Mouse (Mus musculus) kidney, embryonic 14.5 days (tissue): ENCODE results near the gene Stac2. TPM values are rescaled to one million over a fixed set of nuclear protein-coding genes. Genes with fewer than 3 reads are reported as not detected.

Source experiments
- ATAC-seq: fragments of 200-750 bp; cut with Nextera tagmentation; 2 replicates; pipeline ENCODE4 v1.8.0; 2017; ENCODE audit warnings: moderate number of reproducible peaks, mild to moderate bottlenecking, moderate TSS enrichment, moderate library complexity; ENCODE audit not compliant: low FRiP score, low TSS enrichment
- H3K27ac ChIP-seq: fragments of 300-500 bp; sonication (generic); 2 replicates; pipeline ENCODE4 v1.5.1; 2014; ENCODE audit warnings: low read depth, mild to moderate bottlenecking, low read length, moderate library complexity, mixed read lengths
- H3K27me3 ChIP-seq: fragments of 300-500 bp; sonication (generic); 2 replicates; pipeline ENCODE4 v1.6.1; 2014; ENCODE audit warnings: mild to moderate bottlenecking, low read length; ENCODE audit not compliant: control insufficient read depth, insufficient read depth
- H3K36me3 ChIP-seq: fragments of 300-500 bp; sonication (generic); 2 replicates; pipeline ENCODE4 v1.6.1; 2014; ENCODE audit warnings: low read length, mixed read lengths; ENCODE audit not compliant: control insufficient read depth, insufficient read depth
- H3K4me1 ChIP-seq: fragments of 300-500 bp; sonication (generic); 2 replicates; pipeline ENCODE4 v1.6.1; 2014; ENCODE audit warnings: low read length, mixed read lengths; ENCODE audit not compliant: control insufficient read depth, insufficient read depth
- H3K4me2 ChIP-seq: fragments of 300-500 bp; sonication (generic); replicated peaks from 2 replicates; pipeline ENCODE4 v1.6.1; 2014; ENCODE audit warnings: low read depth, mild to moderate bottlenecking, low read length
- H3K4me3 ChIP-seq: fragments of 300-500 bp; sonication (generic); 2 replicates; pipeline ENCODE4 v1.5.1; 2014; ENCODE audit warnings: mild to moderate bottlenecking, low read length
- H3K9ac ChIP-seq: fragments of 300-500 bp; sonication (generic); 2 replicates; pipeline ENCODE4 v1.6.1; 2014; ENCODE audit warnings: low read depth, mild to moderate bottlenecking, low read length, moderate library complexity
- H3K9me3 ChIP-seq: fragments of 300-500 bp; sonication (generic); 2 replicates; pipeline ENCODE4 v1.6.1; 2016; ENCODE audit warnings: low read length; ENCODE audit not compliant: control insufficient read depth
- WGBS: fragments of 180-500 bp; shearing (Covaris S2); extraction: QIAGEN DNeasy Blood & Tissue Kit; methylation state at CpG from one replicate; pipeline ENCODE4 v1.1.7; 2014; 5-methylcytosine and 5-hydroxymethylcytosine counted together
- polyA plus RNA-seq: library from polyadenylated mRNA; unstranded; fragments of >200 nt; fragmentation: Nextera tagmentation; extraction: Ambion mirVana; gene quantifications from 2 replicates; pipeline ENCODE4 v1.2.1, GENCODE M21; 2014

The Stac2 gene
- polyA plus RNA-seq, 1 experiment from 2014 or later: 4.1 TPM

DNA sequence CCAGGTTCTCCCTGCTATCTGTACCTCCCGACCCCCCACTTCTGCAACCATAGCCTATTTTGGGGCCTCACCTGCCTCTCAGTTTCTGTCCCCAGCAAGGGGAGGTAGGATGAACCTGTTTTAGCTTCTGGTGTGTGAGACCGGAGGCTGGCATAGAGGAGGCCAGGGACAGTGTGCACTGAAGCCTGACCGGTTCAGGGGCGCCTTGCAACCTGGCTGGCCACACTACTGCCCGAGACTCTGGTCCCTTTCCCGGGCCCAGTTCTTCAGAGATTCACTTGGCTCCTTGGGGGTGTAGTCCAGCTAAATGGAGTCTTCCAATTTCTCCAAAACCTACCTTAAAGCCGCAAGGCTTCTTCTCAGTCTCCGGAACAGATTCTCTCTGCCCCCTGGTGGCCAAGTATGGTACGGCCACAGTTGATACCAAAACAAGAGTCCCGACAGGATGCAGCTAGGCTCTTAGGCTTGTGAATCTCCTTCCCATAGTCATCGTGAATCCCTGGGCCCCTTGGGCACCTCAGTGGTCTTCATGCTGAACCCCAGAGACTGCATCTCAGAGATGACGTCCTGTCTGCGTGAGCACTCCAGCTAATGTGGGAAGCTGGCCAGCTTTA lies 22.0 kb upstream of the Stac2 start:
- Histone ChIP-seq H3K9ac (no peak overlapping the region), H3K4me1 (no peaks in the 10 kb centered on the region), H3K36me3 (no peaks in the 10 kb centered on the region), H3K27ac (no peak overlapping the region), H3K9me3 (no peaks in the 10 kb centered on the region), H3K4me2 (peak overlapping the region; percentile 24), H3K27me3 (no peaks in the 10 kb centered on the region), H3K4me3 (no peak overlapping the region)
- WGBS: 23% methylated on average over 13 of the region's 13 CpGs
- ATAC-seq: peak; percentile 72

DNA sequence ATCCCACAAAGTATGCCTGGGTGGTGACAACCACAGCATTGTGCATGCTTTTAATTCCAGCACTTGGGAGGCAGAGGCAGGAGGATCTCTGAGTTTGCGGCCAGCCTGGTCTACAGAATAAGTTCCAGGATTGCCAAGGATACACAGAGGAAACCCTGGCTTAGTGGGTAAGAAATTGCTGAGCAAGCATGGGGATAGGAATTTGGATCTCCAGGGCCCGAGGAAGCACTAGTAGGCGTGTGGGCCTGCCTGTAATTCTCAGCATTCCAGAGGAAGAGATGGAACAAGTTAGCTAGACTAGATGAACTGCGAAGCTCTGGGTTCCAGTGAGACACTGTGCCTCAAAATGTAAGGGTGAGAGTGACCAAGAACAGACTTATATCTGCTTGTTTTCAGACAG lies 20.2 kb upstream of the Stac2 start:
- Histone ChIP-seq H3K4me3 (no peak overlapping the region), H3K36me3 (no peaks in the 10 kb centered on the region), H3K27ac (no peak overlapping the region), H3K9me3 (no peaks in the 10 kb centered on the region), H3K4me1 (no peaks in the 10 kb centered on the region), H3K4me2 (no peak overlapping the region), H3K9ac (no peak overlapping the region), H3K27me3 (no peaks in the 10 kb centered on the region)
- ATAC-seq: no peak
- WGBS: 90% methylated on average over 4 of the region's 4 CpGs

DNA sequence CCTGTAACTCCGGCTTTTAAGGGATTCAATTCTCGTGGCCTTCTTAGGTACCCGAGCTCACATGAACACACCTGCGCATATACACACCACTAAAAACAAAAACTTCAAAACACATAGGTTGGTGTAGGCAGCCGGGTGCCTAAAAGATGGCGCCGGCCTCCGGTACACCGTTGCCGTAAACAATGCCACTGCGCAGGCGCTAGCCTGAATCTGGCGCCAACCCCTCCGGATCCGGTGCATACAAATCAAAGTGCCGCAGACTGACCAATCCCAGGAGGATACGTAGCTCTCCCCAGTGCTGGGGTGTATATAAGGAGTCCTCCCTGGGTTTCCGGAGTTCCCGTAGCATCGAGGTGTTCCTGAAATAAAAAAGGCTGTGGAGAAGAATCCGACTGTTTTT lies 14.0 kb upstream of the Stac2 start:
- no peak overlapping the region for H3K9ac ChIP-seq
- H3K27ac ChIP-seq: no peak overlapping the region
- ATAC-seq: no peak
- H3K4me2 ChIP-seq: no peak overlapping the region
- H3K9me3 ChIP-seq: peaks cover 8% of the 10 kb centered on the region; the same call in 1 of the 2 replicates
- H3K4me1 ChIP-seq: no peaks in the 10 kb centered on the region
- H3K36me3 ChIP-seq: no peaks in the 10 kb centered on the region
- no peaks in the 10 kb centered on the region for H3K27me3 ChIP-seq
- H3K4me3 ChIP-seq: no peak overlapping the region
- 96% methylated on average over 21 of the region's 21 CpGs for WGBS

DNA sequence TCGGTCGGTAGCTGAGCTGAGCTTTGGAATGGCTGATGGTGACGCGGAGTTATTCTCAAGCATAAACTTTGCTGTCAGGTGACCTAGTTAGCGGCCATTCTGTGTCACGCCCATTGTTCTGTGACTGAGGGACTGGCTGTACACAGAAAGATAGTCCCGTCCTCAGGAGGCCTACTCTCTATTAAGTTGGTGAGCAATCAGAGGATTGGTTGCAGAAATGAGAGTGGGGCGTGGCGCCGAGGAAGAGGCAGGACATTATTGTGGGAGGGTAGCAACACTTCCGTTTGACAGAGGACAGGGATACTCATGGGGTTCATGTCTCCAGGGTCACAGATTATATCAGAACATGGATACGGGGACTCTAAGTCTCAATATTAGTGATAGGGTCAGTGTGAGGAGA lies 12.9 kb upstream of the Stac2 start:
- H3K9ac ChIP-seq: no peak overlapping the region
- 95% methylated on average over 12 of the region's 12 CpGs for WGBS
- H3K4me3 ChIP-seq: no peak overlapping the region
- no peaks in the 10 kb centered on the region for H3K4me1 ChIP-seq
- no peak for ATAC-seq
- H3K4me2 ChIP-seq: no peak overlapping the region
- H3K36me3 ChIP-seq: no peaks in the 10 kb centered on the region
- H3K27ac ChIP-seq: no peak overlapping the region
- H3K27me3 ChIP-seq: no peaks in the 10 kb centered on the region
- H3K9me3 ChIP-seq: peaks cover 8% of the 10 kb centered on the region; the same call in 1 of the 2 replicates

DNA sequence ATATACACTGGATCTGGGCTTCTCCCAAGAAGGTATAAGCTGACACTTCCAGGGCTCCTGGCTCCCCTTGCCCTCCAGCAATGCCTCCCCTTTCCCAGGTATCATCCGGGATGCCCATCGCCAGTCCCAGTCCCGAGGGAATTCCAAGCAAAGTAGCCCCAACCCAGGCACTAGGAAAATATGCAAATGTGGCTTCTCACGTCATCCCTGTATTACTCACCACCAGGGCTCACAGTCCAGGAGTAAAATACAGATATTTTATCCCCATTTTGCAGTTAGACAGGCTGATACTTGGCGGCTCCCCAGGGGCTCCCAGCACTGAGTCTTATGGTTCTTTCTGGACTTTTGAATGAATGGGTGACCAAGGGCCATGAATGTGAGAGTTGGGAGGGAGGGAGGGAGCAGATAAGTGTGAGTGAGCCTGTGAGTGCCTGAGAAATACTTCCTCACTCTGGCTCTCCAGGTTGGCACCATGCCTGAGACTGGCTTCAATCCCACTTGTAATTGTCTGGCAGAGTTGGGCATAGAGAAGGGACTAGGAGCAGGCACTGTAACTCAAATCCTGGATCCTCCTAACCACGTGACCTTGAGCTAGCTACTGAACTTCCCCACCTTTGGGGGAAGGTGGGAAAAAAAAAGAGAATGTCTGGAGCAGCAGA lies 8.8 kb upstream of the Stac2 start:
- Histone ChIP-seq H3K9me3 (peaks cover 2% of the 10 kb centered on the region; the same call in 1 of the 2 replicates), H3K4me3 (no peak overlapping the region), H3K36me3 (no peaks in the 10 kb centered on the region), H3K4me2 (no peak overlapping the region), H3K4me1 (0 out of 2 replicates have a peak, but pooled peaks cover 5% of the 10 kb centered on the region), H3K27ac (no peak overlapping the region), H3K9ac (no peak overlapping the region), H3K27me3 (no peaks in the 10 kb centered on the region)
- 59% methylated on average over 6 of the region's 6 CpGs for WGBS
- ATAC-seq: no peak

DNA sequence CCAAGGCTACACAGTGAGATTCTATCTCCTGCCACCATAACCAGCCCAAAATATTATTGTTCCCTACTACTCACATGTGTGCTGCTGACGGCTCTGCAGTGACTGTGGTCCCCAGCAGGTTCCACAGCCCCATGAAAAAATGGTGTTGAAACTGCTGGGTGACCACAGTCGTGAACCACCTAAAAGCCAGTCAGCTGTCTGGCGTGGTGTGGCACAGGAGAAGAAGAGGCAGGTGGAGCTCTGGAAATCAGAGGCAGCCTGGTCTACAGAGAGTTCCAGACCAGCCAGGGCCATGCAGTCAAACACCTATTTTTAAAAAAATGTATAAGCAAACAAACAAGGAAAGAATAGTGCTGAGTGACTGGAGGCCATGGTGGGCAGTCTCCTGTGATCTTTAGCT lies 8.2 kb upstream of the Stac2 start:
- 75% methylated on average over 3 of the region's 3 CpGs for WGBS
- no peak overlapping the region for H3K4me3 ChIP-seq
- no peaks in the 10 kb centered on the region for H3K9me3 ChIP-seq
- H3K27me3 ChIP-seq: no peaks in the 10 kb centered on the region
- 0 out of 2 replicates have a peak, but pooled peaks cover 5% of the 10 kb centered on the region for H3K4me1 ChIP-seq
- no peak for ATAC-seq
- no peak overlapping the region for H3K9ac ChIP-seq
- H3K4me2 ChIP-seq: no peak overlapping the region
- no peak overlapping the region for H3K27ac ChIP-seq
- no peaks in the 10 kb centered on the region for H3K36me3 ChIP-seq

DNA sequence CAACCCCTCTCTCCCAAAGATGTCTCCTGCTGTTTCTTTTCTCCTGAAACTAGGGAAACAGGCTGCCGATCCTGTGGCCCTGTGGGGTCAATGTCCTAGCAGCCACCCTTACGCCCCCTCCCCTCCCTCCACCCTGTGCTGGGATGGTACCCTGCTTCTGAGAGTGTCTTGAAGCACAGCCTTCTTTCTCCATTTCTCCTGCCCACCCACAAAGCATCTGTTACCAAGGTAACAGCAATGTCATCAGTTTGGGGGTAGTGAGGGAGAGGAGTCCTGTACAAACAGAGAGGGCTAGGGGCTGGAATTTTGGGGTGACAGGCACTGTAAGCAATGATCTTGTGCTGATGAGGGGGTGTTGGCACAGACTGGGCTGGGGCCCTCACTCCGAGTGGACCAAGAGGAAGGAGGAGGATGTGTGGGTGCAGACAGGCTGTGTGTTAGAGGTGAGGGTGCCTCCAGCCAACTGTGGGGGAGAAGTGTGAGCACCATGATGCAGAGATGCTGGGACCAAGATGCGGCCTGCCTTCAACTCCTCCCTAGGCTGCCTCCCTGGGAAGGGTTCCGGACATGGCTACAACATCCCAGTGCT lies 6.9 kb upstream of the Stac2 start:
- no peak overlapping the region for H3K9ac ChIP-seq
- ATAC-seq: no peak
- no peaks in the 10 kb centered on the region for H3K9me3 ChIP-seq
- no peak overlapping the region for H3K4me2 ChIP-seq
- no peak overlapping the region for H3K4me3 ChIP-seq
- H3K36me3 ChIP-seq: no peaks in the 10 kb centered on the region
- no peaks in the 10 kb centered on the region for H3K27me3 ChIP-seq
- H3K4me1 ChIP-seq: 0 out of 2 replicates have a peak, but pooled peaks cover 5% of the 10 kb centered on the region
- no peak overlapping the region for H3K27ac ChIP-seq
- WGBS: 70% methylated on average over 5 of the region's 5 CpGs

DNA sequence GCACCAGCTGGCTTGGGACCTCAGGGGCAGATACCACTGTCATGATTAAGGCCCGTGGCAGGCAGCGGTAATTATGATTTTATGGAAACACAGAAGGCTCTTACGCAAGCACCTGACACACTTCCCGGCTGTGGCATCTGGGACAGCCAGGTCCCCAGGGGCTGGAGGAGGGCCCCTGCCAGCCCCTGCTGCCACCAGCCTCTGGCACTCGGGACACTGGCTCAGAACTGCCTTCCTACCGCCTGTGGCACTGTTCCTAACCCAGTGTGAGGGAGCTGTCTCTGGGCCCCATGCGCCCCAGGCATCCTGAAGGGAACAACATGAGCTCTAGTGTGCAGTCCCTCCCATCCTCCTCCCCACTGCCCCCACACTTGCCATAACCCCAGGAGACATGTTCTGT lies 6.4 kb upstream of the Stac2 start:
- no peaks in the 10 kb centered on the region for H3K36me3 ChIP-seq
- ATAC-seq: no peak
- 66% methylated on average over 7 of the region's 7 CpGs for WGBS
- no peaks in the 10 kb centered on the region for H3K27me3 ChIP-seq
- H3K4me2 ChIP-seq: no peak overlapping the region
- H3K9ac ChIP-seq: no peak overlapping the region
- no peaks in the 10 kb centered on the region for H3K9me3 ChIP-seq
- no peak overlapping the region for H3K27ac ChIP-seq
- H3K4me3 ChIP-seq: no peak overlapping the region
- 0 out of 2 replicates have a peak, but pooled peaks cover 5% of the 10 kb centered on the region for H3K4me1 ChIP-seq

DNA sequence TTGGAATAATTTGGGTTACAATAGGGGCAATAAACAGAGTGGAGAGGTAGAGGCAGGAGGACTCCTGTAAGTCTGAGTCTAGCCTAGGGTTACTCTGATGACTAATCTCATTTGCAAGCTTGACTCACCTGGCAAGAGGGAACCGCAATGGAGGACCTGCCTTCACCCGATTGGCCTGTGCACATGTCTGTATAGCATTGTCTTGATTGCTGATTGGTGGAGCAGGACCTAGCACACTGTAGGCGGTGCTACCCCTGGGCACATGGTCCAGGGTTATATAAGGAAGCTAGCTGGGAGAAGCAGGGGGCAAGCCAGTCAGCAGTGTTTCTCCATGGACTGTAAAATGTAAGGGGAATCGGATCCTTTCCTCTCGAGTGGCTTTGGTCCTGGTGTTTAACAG lies 4.7 kb upstream of the Stac2 start:
- Histone ChIP-seq H3K36me3 (no peaks in the 10 kb centered on the region), H3K27ac (no peak overlapping the region), H3K4me3 (no peak overlapping the region), H3K4me1 (0 out of 2 replicates have a peak, but pooled peaks cover 5% of the 10 kb centered on the region), H3K9ac (no peak overlapping the region), H3K27me3 (peaks cover 3% of the 10 kb centered on the region), H3K9me3 (no peaks in the 10 kb centered on the region), H3K4me2 (no peak overlapping the region)
- WGBS: 81% methylated on average over 5 of the region's 5 CpGs
- ATAC-seq: 0 out of 2 replicates have a peak, but pooled peaks have one; percentile 39
